Mouse (Mus musculus): ENCODE measurements around the gene Cdyl2.

- no peak for TF ChIP-seq CTCF (IDR thresholded peaks at IDR 0.05; ENCODE audit: low read depth)
- no peak for TF ChIP-seq EP300 (optimal IDR thresholded peaks at IDR 0.05)
Observed at GRCm38 (mm10) chr8:116543366-116543765, 189.4 kb downstream of the Cdyl2 start.

Data from stomach, postnatal 0 days (tissue).